Mouse (Mus musculus) kidney, postnatal 4 days (tissue): ENCODE data around the gene Maml2.
A peak's percentile ranks its signal among the peaks of the same experiment; 100 is the strongest.

Experiments
- DNase-seq, 2 experiments: peaks; one replicate each; pipeline ENCODE4 v3.0.0; 2021; ENCODE audit warnings: mixed read lengths in 2 of 2

Maml2 gene

GRCm38 (mm10) chr9:13620794-13621193, 323.0 kb downstream of the Maml2 start:
- no peak for DNase-seq

- no peak for DNase-seq
These were observed 324.2 kb downstream of the Maml2 start for GRCm38 (mm10) chr9:13621941-13622340.

- no peak for DNase-seq
These were observed 324.7 kb downstream of the Maml2 start for GRCm38 (mm10) chr9:13622426-13622825.

- DNase-seq = no peak
These were observed 326.2 kb downstream of the Maml2 start for GRCm38 (mm10) chr9:13623892-13624422.

GRCm38 (mm10) chr9:13624780-13625179, 327.0 kb downstream of the Maml2 start:
- DNase-seq = no peak

GRCm38 (mm10) chr9:13625215-13625614, 327.5 kb downstream of the Maml2 start:
- no peak for DNase-seq

- DNase-seq = no peak
These were observed 328.7 kb downstream of the Maml2 start for GRCm38 (mm10) chr9:13626480-13626879.

- peak; percentile 53 to 60 for DNase-seq
These were observed 335.6 kb downstream of the Maml2 start for GRCm38 (mm10) chr9:13633371-13633770.

GRCm38 (mm10) chr9:13639655-13640054, 341.9 kb downstream of the Maml2 start:
- DNase-seq = no peak

- peak; percentile 34 to 56 for DNase-seq
These were observed 347.4 kb downstream of the Maml2 start for GRCm38 (mm10) chr9:13645153-13645552.

- DNase-seq = no peak
These were observed 353.3 kb downstream of the Maml2 start for GRCm38 (mm10) chr9:13651065-13651464.

GRCm38 (mm10) chr9:13651828-13652227, 354.1 kb downstream of the Maml2 start:
- no peak for DNase-seq

- peak in 1 of 2 experiments; percentile 7 for DNase-seq
These were observed 354.7 kb downstream of the Maml2 start for GRCm38 (mm10) chr9:13652389-13652877.

- DNase-seq = no peak
These were observed 355.2 kb downstream of the Maml2 start for GRCm38 (mm10) chr9:13652917-13653316.

GRCm38 (mm10) chr9:13661768-13662623, 364.2 kb downstream of the Maml2 start:
- peak; percentile 31 to 35 for DNase-seq

- DNase-seq = no peak
These were observed 367.8 kb downstream of the Maml2 start for GRCm38 (mm10) chr9:13665487-13665969.

- DNase-seq = no peak
These were observed 370.2 kb downstream of the Maml2 start for GRCm38 (mm10) chr9:13667955-13668354.

- DNase-seq = no peak
These were observed 371.0 kb downstream of the Maml2 start for GRCm38 (mm10) chr9:13668742-13669141.

- DNase-seq = no peak
These were observed 373.5 kb downstream of the Maml2 start for GRCm38 (mm10) chr9:13671125-13671769.

- DNase-seq = no peak
These were observed 375.5 kb downstream of the Maml2 start for GRCm38 (mm10) chr9:13673304-13673703.

GRCm38 (mm10) chr9:13678026-13678425, 380.3 kb downstream of the Maml2 start:
- DNase-seq = no peak

GRCm38 (mm10) chr9:13679696-13680095, 381.9 kb downstream of the Maml2 start:
- DNase-seq = no peak

GRCm38 (mm10) chr9:13681147-13681546, 383.4 kb downstream of the Maml2 start:
- DNase-seq = no peak
